12 mouse cellular contexts compared by ENCODE assay signal in genomic region chr10:7274422-7274821, GRCm38 (mm10).
DNase-seq lines count a peak whose midpoint lies in the region; ATAC-seq and TF ChIP-seq lines count a peak whose summit lies in the region.
"Had no signal": no experiment of that assay in that cellular context is flagged by ENCODE, and none has a peak within 500 bp of the region (broad histone marks: within the 10 kb centered on the region; RNA-seq: fewer than 3 reads in every experiment).

No protein-coding gene starts in this region.

- peak; percentile 71 for ATAC-seq in liver, postnatal 0 days
- no peak for ATAC-seq in liver, embryonic 11.5 days (replicated peaks; ENCODE audit: low FRiP score)
- ATAC-seq: midbrain, embryonic 13.5 days had no signal

- no peak overlapping the region for H3K4me3 ChIP-seq in liver, postnatal 0 days (ENCODE audit: low read depth, low read length)
- no peak overlapping the region for H3K4me3 ChIP-seq in liver, embryonic 11.5 days (ENCODE audit: low read depth, low read length)
- H3K4me3 ChIP-seq: layer of hippocampus, adult 2 months; liver, embryonic 15.5 days; midbrain, embryonic 13.5 days had no signal

- peak; percentile 31 for DNase-seq in gastrocnemius, adult 18-20 months (ENCODE audit: low spot score)
- DNase-seq in gastrocnemius, postnatal 4 days (ENCODE audit: low spot score in 2 of 2), result no peak
- DNase-seq in liver, postnatal 0 days, result no peak
- DNase-seq in liver, embryonic 11.5 days (ENCODE audit: low spot score), result no peak
- peak; percentile 40 for DNase-seq in heart, postnatal 4 days
- no peak for DNase-seq in thymus, postnatal 10 days (ENCODE audit: low spot score in 2 of 2)
- DNase-seq in B cell, adult 2 months, result no peak
- DNase-seq in c-Kit-positive CD71-positive TER-119-positive erythroid progenitor cells, embryonic 14.5 days (ENCODE audit: low spot score), result no peak
- DNase-seq: cerebellum, adult 11-12 months had no signal

- peak overlapping the region; percentile 69 for H3K27ac ChIP-seq in liver, postnatal 0 days (ENCODE audit: low read depth)
- no peak overlapping the region for H3K27ac ChIP-seq in liver, embryonic 11.5 days (ENCODE audit: low read depth, low read length)
- H3K27ac ChIP-seq: layer of hippocampus, adult 2 months; liver, embryonic 15.5 days; midbrain, embryonic 13.5 days had no signal

- no peak overlapping the region for H3K9ac ChIP-seq in liver, postnatal 0 days (replicated peaks)
- H3K9ac ChIP-seq in liver, embryonic 11.5 days (ENCODE audit: low read depth, low read length), result no peak overlapping the region
- H3K9ac ChIP-seq: liver, embryonic 15.5 days; midbrain, embryonic 13.5 days had no signal

- no peaks in the 10 kb centered on the region for H3K9me3 ChIP-seq in liver, postnatal 0 days (ENCODE audit: low read length)
- no peaks in the 10 kb centered on the region for H3K9me3 ChIP-seq in liver, embryonic 11.5 days (ENCODE audit: control insufficient read depth, low read length)
- H3K9me3 ChIP-seq: liver, embryonic 15.5 days; midbrain, embryonic 13.5 days had no signal

- no peak overlapping the region for H3K4me2 ChIP-seq in liver, postnatal 0 days (ENCODE audit: low read depth, low read length)
- no peak overlapping the region for H3K4me2 ChIP-seq in liver, embryonic 11.5 days
- H3K4me2 ChIP-seq: liver, embryonic 15.5 days; midbrain, embryonic 13.5 days had no signal

- WGBS in liver, postnatal 0 days (ENCODE audit: insufficient replicate concordance), result 63% methylated on average over 7 of the region's 7 CpGs
- 81% methylated on average over 7 of the region's 7 CpGs for WGBS in liver, embryonic 11.5 days

- no peak for TF ChIP-seq CTCF in liver, postnatal 0 days (IDR thresholded peaks at IDR 0.05; ENCODE audit: low read depth)

- no peaks in the 10 kb centered on the region for H3K27me3 ChIP-seq in liver, postnatal 0 days (ENCODE audit: insufficient read depth, low read length)
- H3K27me3 ChIP-seq in liver, embryonic 11.5 days (replicated peaks; ENCODE audit: control insufficient read depth, insufficient read depth, low read length), result no peaks in the 10 kb centered on the region
- H3K27me3 ChIP-seq: liver, embryonic 15.5 days; midbrain, embryonic 13.5 days had no signal

- TF ChIP-seq EP300 in liver, postnatal 0 days (IDR thresholded peaks at IDR 0.05; ENCODE audit: low read depth), result peak; percentile 35; the same call in 1 of the 2 replicates

- H3K4me1 ChIP-seq in liver, postnatal 0 days (ENCODE audit: insufficient read depth), result peaks cover 8% of the 10 kb centered on the region
- no peaks in the 10 kb centered on the region for H3K4me1 ChIP-seq in liver, embryonic 11.5 days (replicated peaks; ENCODE audit: control insufficient read depth, insufficient read depth, low read length)
- H3K4me1 ChIP-seq: liver, embryonic 15.5 days; midbrain, embryonic 13.5 days had no signal

- H3K36me3 ChIP-seq in liver, postnatal 0 days (replicated peaks; ENCODE audit: insufficient read depth, low read length), result no peaks in the 10 kb centered on the region
- no peaks in the 10 kb centered on the region for H3K36me3 ChIP-seq in liver, embryonic 11.5 days (ENCODE audit: control insufficient read depth, insufficient read depth, low read length)
- H3K36me3 ChIP-seq: liver, embryonic 15.5 days; midbrain, embryonic 13.5 days had no signal

Comparison
In these comparisons a context has a peak if more than half of its experiments do, and no peak if none do; other contexts are left out.
1. DNase-seq: peak in gastrocnemius, adult 18-20 months (single experiment) and heart, postnatal 4 days (single experiment); none in gastrocnemius, postnatal 4 days (0 of 2), liver, postnatal 0 days (single experiment), liver, embryonic 11.5 days (single experiment), thymus, postnatal 10 days (0 of 2), B cell, adult 2 months (0 of 2) and c-Kit-positive CD71-positive TER-119-positive erythroid progenitor cells, embryonic 14.5 days (single experiment).